Mouse (Mus musculus): Measurements from ENCODE around the gene Xlr3c. TPM values are rescaled to one million over a fixed set of nuclear protein-coding genes. Genes with fewer than 3 reads are reported as not detected.
"Not testable (repeated sequence)": the region's sequence is repeated elsewhere in the genome, so short reads cannot be mapped to it uniquely, and the experiment has no call there.

The Xlr3c gene
- polyA plus RNA-seq, 1 experiment = not detected

DNA sequence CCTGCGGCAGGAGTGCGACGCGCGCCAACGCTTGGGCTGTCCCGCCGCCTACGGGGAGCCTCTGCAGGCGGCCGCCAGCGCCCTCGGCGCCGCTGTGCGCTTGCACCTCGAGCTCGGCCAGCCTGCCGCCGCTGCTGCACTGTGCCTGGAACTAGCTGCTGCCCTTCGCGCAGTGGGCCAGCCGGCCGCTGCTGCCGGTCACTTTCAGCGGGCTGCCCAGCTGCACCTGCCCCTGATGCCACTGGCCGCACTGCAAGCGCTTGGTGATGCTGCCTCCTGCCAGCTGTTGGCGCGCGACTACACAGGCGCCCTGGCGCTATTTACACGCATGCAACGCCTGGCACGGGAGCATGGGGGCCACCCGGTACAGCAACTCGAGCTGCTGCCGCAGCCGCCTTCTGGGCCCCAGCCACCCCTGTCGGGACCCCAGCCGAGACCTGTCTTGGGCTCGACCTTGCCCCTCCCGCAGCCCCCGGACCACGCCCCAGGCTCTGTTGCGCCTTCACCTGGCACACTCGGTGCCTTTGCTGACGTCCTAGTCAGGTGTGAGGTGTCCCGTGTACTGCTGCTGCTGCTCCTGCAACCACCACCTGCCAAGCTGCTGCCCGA lies 36.5 kb downstream of the Xlr3c start:
- 24% methylated on average over 51 of the region's 51 CpGs for WGBS
- peak overlapping the region; percentile 64 for H3K4me3 ChIP-seq (ENCODE audit: extremely low read depth, insufficient read depth, insufficient read length)
- no peaks in the 10 kb centered on the region for H3K36me3 ChIP-seq (ENCODE audit: control insufficient read depth, insufficient read depth, low read length)
- TF ChIP-seq POLR2A (IDR thresholded peaks at IDR 0.05; ENCODE audit: low read depth, low read length) (no peak), CTCF (IDR thresholded peaks at IDR 0.05; ENCODE audit: extremely low read depth, insufficient read depth, insufficient read length, insufficient replicate concordance) (no peak)
- H3K27ac ChIP-seq (ENCODE audit: insufficient read depth, low read length) = peak overlapping the region; percentile 92
- DNase-seq (ENCODE audit: low read depth in 1 of 2, low spot score in 2 of 2) = peak in 1 of 2 experiments; percentile 55
- H3K4me1 ChIP-seq (ENCODE audit: control insufficient read depth, insufficient read depth, insufficient read length) = no peaks in the 10 kb centered on the region
- H3K27me3 ChIP-seq (ENCODE audit: control insufficient read depth, insufficient read depth, low read length) = no peaks in the 10 kb centered on the region

DNA sequence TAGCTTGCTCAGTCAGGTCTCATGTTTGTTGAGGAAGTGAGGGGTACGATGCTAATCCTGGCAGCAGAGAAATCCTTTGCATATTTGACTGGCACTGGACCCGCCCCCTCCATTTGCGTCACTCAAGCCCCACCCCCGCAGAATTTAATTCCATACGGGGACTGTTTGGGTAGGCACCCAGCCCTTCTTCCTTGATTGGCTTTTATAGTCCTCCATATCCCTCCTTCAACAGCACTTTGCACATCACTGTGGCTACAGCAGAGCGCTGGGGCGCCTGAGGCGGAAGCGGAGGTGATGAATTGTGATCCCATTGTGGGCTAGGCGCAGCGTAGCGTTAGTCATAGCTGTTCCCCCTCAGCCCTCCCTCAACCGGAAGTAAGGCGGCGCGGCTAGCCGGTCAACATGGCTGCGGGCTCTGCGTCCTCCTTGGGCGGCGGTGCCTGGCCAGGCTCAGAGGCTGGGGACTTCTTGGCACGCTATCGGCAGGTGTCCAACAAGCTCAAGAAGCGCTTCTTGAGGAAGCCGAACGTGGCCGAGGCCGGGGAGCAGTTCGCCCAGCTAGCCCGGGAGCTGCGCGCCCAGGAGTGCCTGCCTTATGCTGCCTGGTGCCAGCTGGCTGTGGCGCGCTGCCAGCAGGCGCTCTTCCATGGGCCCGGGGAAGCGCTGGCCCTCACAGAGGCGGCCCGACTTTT lies 37.1 kb downstream of the Xlr3c start, which contains the start of gene F8a:
TSS of gene F8a (plus strand) at position 378 of the 692 bp plus-strand sequence.
- peak; percentile 77 for DNase-seq (ENCODE audit: low read depth in 1 of 2, low spot score in 2 of 2)
- no peaks in the 10 kb centered on the region for H3K27me3 ChIP-seq (ENCODE audit: control insufficient read depth, insufficient read depth, low read length)
- peak within 1 kb of the TSS; percentile 64 for H3K4me3 ChIP-seq (ENCODE audit: extremely low read depth, insufficient read depth, insufficient read length)
- TF ChIP-seq POLR2A (IDR thresholded peaks at IDR 0.05; ENCODE audit: low read depth, low read length) (peak; percentile 78), CTCF (IDR thresholded peaks at IDR 0.05; ENCODE audit: extremely low read depth, insufficient read depth, insufficient read length, insufficient replicate concordance) (no peak)
- no peaks in the 10 kb centered on the region for H3K36me3 ChIP-seq (ENCODE audit: control insufficient read depth, insufficient read depth, low read length)
- no peaks in the 10 kb centered on the region for H3K4me1 ChIP-seq (ENCODE audit: control insufficient read depth, insufficient read depth, insufficient read length)
- WGBS = 31% methylated on average over 39 of the region's 39 CpGs
- H3K27ac ChIP-seq (ENCODE audit: insufficient read depth, low read length) = peak within 1 kb of the TSS; percentile 92

DNA sequence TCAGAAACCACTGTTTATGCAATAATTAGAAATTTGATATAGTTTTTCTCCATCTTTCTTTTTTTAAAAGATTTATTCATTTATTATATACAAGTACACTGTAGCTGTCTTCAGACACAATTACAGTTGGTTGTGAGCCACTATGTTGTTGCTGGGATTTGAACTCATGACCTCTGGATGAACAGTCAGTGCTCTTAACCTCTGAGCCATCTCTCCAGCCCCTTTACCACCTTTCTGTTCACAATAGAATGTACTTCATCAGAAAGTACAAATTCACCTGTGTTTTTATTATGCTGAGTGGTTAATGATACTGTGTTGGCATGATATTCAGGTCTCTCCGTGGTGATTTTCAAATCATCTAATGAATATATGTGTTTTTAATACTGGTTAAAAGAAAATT lies 39.8 kb downstream of the Xlr3c start:
- 57% methylated on average over 1 of the region's 1 CpGs for WGBS
- Histone ChIP-seq H3K36me3 (ENCODE audit: control insufficient read depth, insufficient read depth, low read length) (no peaks in the 10 kb centered on the region), H3K4me1 (ENCODE audit: control insufficient read depth, insufficient read depth, insufficient read length) (no peaks in the 10 kb centered on the region), H3K27ac (ENCODE audit: insufficient read depth, low read length) (no peak overlapping the region), H3K4me3 (ENCODE audit: extremely low read depth, insufficient read depth, insufficient read length) (no peak overlapping the region), H3K27me3 (ENCODE audit: control insufficient read depth, insufficient read depth, low read length) (no peaks in the 10 kb centered on the region)
- TF ChIP-seq POLR2A (IDR thresholded peaks at IDR 0.05; ENCODE audit: low read depth, low read length) = no peak
- no peak for TF ChIP-seq CTCF (IDR thresholded peaks at IDR 0.05; ENCODE audit: extremely low read depth, insufficient read depth, insufficient read length, insufficient replicate concordance)
- DNase-seq (ENCODE audit: low read depth in 1 of 2, low spot score in 2 of 2) = no peak

DNA sequence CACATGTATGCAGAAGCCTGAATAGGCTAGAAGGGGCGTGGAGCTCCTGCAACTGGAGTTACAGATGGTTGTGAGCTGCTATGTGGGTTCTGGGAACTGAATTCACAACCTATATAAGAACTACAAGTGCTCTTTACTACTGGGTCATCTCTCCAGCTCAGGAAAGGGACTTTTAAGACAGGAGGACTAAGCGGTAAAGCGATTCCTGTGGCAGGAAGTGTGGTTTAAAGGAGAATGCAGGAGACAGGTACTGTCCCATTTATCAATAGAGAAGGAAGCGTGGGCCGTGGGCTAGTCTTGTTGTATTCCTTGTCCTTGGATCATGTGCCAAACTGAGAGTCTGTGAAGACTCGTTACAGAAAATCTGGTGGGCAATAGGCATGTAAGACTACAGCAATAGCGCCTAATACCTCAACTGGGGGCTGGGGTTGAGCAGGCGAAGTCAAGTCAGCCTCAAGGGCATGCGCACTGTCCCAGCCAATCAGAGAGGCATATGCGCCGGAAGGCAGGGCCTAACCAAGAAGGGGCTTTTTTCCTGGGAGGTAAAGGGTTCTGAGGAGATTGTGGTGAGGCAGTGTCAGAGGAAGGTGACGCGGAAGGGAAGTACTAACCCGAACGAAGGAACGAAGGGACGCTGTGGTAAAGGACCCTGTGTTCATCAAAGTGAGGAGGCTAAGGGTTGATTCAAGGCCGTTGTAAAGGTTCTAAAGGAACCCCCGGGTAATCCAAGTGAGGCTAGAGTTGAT lies 51.2 kb downstream of the Xlr3c start, which contains the start of gene Xlr4b:
TSS of gene Xlr4b (plus strand) at position 515 of the 746 bp plus-strand sequence.
- H3K27ac ChIP-seq (ENCODE audit: insufficient read depth, low read length); DNase-seq (ENCODE audit: low read depth in 1 of 2, low spot score in 2 of 2); H3K36me3 ChIP-seq (ENCODE audit: control insufficient read depth, insufficient read depth, low read length); H3K27me3 ChIP-seq (ENCODE audit: control insufficient read depth, insufficient read depth, low read length); H3K4me1 ChIP-seq (ENCODE audit: control insufficient read depth, insufficient read depth, insufficient read length): not testable (repeated sequence)
- 40% methylated on average over 19 of the region's 19 CpGs for WGBS
- H3K4me3 ChIP-seq (ENCODE audit: extremely low read depth, insufficient read depth, insufficient read length) = peak within 1 kb of the TSS; percentile 34; the same call in 1 of the 2 replicates

Other genes starting within 250 kb of the Xlr3c start
- gene Pnma5, start 228.3 kb downstream of the Xlr3c start, polyA plus RNA-seq (2012; rRNA removed) = not detected in 2 replicates
- gene Pnma3, start 200.6 kb downstream of the Xlr3c start, polyA plus RNA-seq (2012; rRNA removed) = not detected in 2 replicates
- gene Xlr4a, start 182.9 kb downstream of the Xlr3c start, polyA plus RNA-seq (2012; rRNA removed) = 0.64 and 0.67 TPM in 2 replicates
- 0.11 TPM in 1 of 2 replicates, not detected in the other for gene Xlr3a, start 168.3 kb downstream of the Xlr3c start, polyA plus RNA-seq (2012; rRNA removed)
- gene Gm14685, start 148.3 kb downstream of the Xlr3c start, polyA plus RNA-seq (2012; rRNA removed) = not detected in 2 replicates
- gene Xlr5b, start 116.6 kb downstream of the Xlr3c start, polyA plus RNA-seq (2012; rRNA removed) = not detected in 2 replicates
- gene DXBay18, start 115.9 kb downstream of the Xlr3c start, polyA plus RNA-seq (2012; rRNA removed) = 0.05 TPM in 1 of 2 replicates, not detected in the other
- gene Spin2d, start 88.4 kb downstream of the Xlr3c start, polyA plus RNA-seq (2012; rRNA removed) = not detected in 2 replicates
- 0.07 and 1.1 TPM in 2 replicates for gene Xlr3b, start 73.2 kb downstream of the Xlr3c start, polyA plus RNA-seq (2012; rRNA removed)
- 1.7 and 2.2 TPM in 2 replicates for gene Xlr4b, start 51.1 kb downstream of the Xlr3c start, polyA plus RNA-seq (2012; rRNA removed)
- 9.9 and 16.7 TPM in 2 replicates for gene F8a, start 37.1 kb downstream of the Xlr3c start, polyA plus RNA-seq (2012; rRNA removed)
- gene Xlr4c, start 22.3 kb downstream of the Xlr3c start, polyA plus RNA-seq (2012; rRNA removed) = 0.97 and 1.4 TPM in 2 replicates
- not detected in 2 replicates for gene Xlr5a, start 27.6 kb upstream of the Xlr3c start, polyA plus RNA-seq (2012; rRNA removed)
- not detected in 2 replicates for gene Xlr5c, start 27.6 kb upstream of the Xlr3c start, polyA plus RNA-seq (2012; rRNA removed)
- not detected in 2 replicates for gene Gm45015, start 71.5 kb upstream of the Xlr3c start, polyA plus RNA-seq (2012; rRNA removed)
- 10.3 and 12.7 TPM in 2 replicates for gene Zfp275, start 77.2 kb upstream of the Xlr3c start, polyA plus RNA-seq (2012; rRNA removed)
- gene Gm18336, start 133.3 kb upstream of the Xlr3c start, polyA plus RNA-seq (2012; rRNA removed) = not detected in 2 replicates
- gene Zfp92, start 145.7 kb upstream of the Xlr3c start, polyA plus RNA-seq (2012; rRNA removed) = 0.04 TPM in 1 of 2 replicates, not detected in the other
- gene Trex2, start 170.0 kb upstream of the Xlr3c start, polyA plus RNA-seq (2012; rRNA removed) = not detected in 2 replicates
- 8.6 and 9.2 TPM in 2 replicates for gene Haus7, start 193.7 kb upstream of the Xlr3c start, polyA plus RNA-seq (2012; rRNA removed)
- gene Bgn, start 218.2 kb upstream of the Xlr3c start, polyA plus RNA-seq (2012; rRNA removed) = 280 and 317 TPM in 2 replicates
- not detected in 2 replicates for gene Atp2b3, start 237.7 kb upstream of the Xlr3c start, polyA plus RNA-seq (2012; rRNA removed)

Measured in spleen, adult 2 months (tissue).